Mouse (Mus musculus): ENCODE measurements around the gene Shisal1. TPM values are rescaled to one million over a fixed set of nuclear protein-coding genes. Genes with fewer than 3 reads are reported as not detected.
A peak's percentile ranks its signal among the peaks of the same experiment; 100 is the strongest.

Gene Shisal1
- polyA plus RNA-seq, 1 experiment from 2014 or later: 8.6 TPM

GRCm38 (mm10) chr15:84440820-84441219, 6.1 kb downstream of the Shisal1 start:
- WGBS: 28% methylated on average over 3 of the region's 3 CpGs
- H3K4me1 ChIP-seq (ENCODE audit: control insufficient read depth, insufficient read depth, low read depth, low read length): peaks cover 46% of the 10 kb centered on the region
- ATAC-seq: no peak
- H3K27ac ChIP-seq (ENCODE audit: low read depth, low read length): no peak overlapping the region; the same call in 1 of the 2 replicates
- H3K9ac ChIP-seq (ENCODE audit: low read depth, low read length): no peak overlapping the region
- H3K27me3 ChIP-seq (replicated peaks; ENCODE audit: control insufficient read depth, insufficient read depth, low read length): peaks cover 2% of the 10 kb centered on the region; the same call in 1 of the 2 replicates
- no peaks in the 10 kb centered on the region for H3K36me3 ChIP-seq (ENCODE audit: control insufficient read depth, insufficient read depth, low read length)
- H3K4me2 ChIP-seq (ENCODE audit: low read length): no peak overlapping the region
- no peak overlapping the region for H3K4me3 ChIP-seq (ENCODE audit: low read length)
- no peaks in the 10 kb centered on the region for H3K9me3 ChIP-seq (ENCODE audit: control insufficient read depth, low read length)

GRCm38 (mm10) chr15:84433586-84434185, 13.2 kb downstream of the Shisal1 start:
- Histone ChIP-seq H3K36me3 (ENCODE audit: control insufficient read depth, insufficient read depth, low read length) (no peaks in the 10 kb centered on the region), H3K4me1 (ENCODE audit: control insufficient read depth, insufficient read depth, low read depth, low read length) (peaks cover 8% of the 10 kb centered on the region; the same call in 1 of the 2 replicates), H3K4me2 (ENCODE audit: low read length) (no peak overlapping the region), H3K9me3 (ENCODE audit: control insufficient read depth, low read length) (no peaks in the 10 kb centered on the region), H3K27ac (ENCODE audit: low read depth, low read length) (no peak overlapping the region), H3K27me3 (replicated peaks; ENCODE audit: control insufficient read depth, insufficient read depth, low read length) (no peaks in the 10 kb centered on the region), H3K4me3 (ENCODE audit: low read length) (no peak overlapping the region), H3K9ac (ENCODE audit: low read depth, low read length) (no peak overlapping the region)
- 37% methylated on average over 10 of the region's 10 CpGs for WGBS
- peak; percentile 80 for ATAC-seq

- no peaks in the 10 kb centered on the region for H3K27me3 ChIP-seq (replicated peaks; ENCODE audit: control insufficient read depth, insufficient read depth, low read length)
- peaks cover 8% of the 10 kb centered on the region; the same call in 1 of the 2 replicates for H3K4me1 ChIP-seq (ENCODE audit: control insufficient read depth, insufficient read depth, low read depth, low read length)
- H3K9me3 ChIP-seq (ENCODE audit: control insufficient read depth, low read length): no peaks in the 10 kb centered on the region
- H3K4me3 ChIP-seq (ENCODE audit: low read length): no peak overlapping the region
- ATAC-seq: no peak
- no peaks in the 10 kb centered on the region for H3K36me3 ChIP-seq (ENCODE audit: control insufficient read depth, insufficient read depth, low read length)
- H3K9ac ChIP-seq (ENCODE audit: low read depth, low read length): no peak overlapping the region; the same call in 1 of the 2 replicates
- WGBS: 77% methylated on average over 5 of the region's 5 CpGs
- no peak overlapping the region for H3K27ac ChIP-seq (ENCODE audit: low read depth, low read length)
- no peak overlapping the region for H3K4me2 ChIP-seq (ENCODE audit: low read length)
Measured at GRCm38 (mm10) chr15:84430482-84430881, 16.4 kb downstream of the Shisal1 start.

- Histone ChIP-seq H3K9ac (ENCODE audit: low read depth, low read length) (no peak overlapping the region), H3K4me2 (ENCODE audit: low read length) (no peak overlapping the region), H3K9me3 (ENCODE audit: control insufficient read depth, low read length) (no peaks in the 10 kb centered on the region), H3K4me1 (ENCODE audit: control insufficient read depth, insufficient read depth, low read depth, low read length) (no peaks in the 10 kb centered on the region; the same call in 1 of the 2 replicates), H3K4me3 (ENCODE audit: low read length) (no peak overlapping the region), H3K27ac (ENCODE audit: low read depth, low read length) (no peak overlapping the region), H3K27me3 (replicated peaks; ENCODE audit: control insufficient read depth, insufficient read depth, low read length) (no peaks in the 10 kb centered on the region), H3K36me3 (ENCODE audit: control insufficient read depth, insufficient read depth, low read length) (no peaks in the 10 kb centered on the region)
- no peak for ATAC-seq
- 94% methylated on average over 6 of the region's 6 CpGs for WGBS
Measured at GRCm38 (mm10) chr15:84427624-84428023, 19.3 kb downstream of the Shisal1 start.

DNA sequence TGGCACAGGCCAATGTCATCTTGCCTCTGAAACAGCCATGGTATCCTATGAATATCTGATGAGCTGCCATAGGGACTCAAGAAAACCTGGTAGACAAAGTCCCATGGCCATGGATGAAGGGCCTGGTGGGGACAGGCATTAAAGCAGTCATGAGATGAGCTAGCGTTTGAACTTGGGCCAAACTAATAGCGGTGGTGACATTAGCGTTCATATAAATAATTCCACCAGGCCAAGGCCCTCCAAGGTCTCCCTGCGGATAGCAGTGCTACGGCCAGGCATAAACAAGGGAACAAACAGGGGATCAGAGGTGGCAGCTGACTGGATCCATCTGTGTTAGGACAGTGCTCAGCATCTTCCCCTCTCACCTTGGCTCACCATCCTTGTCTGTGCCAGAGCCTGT, 21.2 kb downstream of the Shisal1 start:
- Histone ChIP-seq H3K36me3 (ENCODE audit: control insufficient read depth, insufficient read depth, low read length) (no peaks in the 10 kb centered on the region), H3K27ac (ENCODE audit: low read depth, low read length) (no peak overlapping the region), H3K27me3 (replicated peaks; ENCODE audit: control insufficient read depth, insufficient read depth, low read length) (no peaks in the 10 kb centered on the region), H3K9me3 (ENCODE audit: control insufficient read depth, low read length) (no peaks in the 10 kb centered on the region), H3K4me2 (ENCODE audit: low read length) (no peak overlapping the region), H3K4me3 (ENCODE audit: low read length) (no peak overlapping the region), H3K4me1 (ENCODE audit: control insufficient read depth, insufficient read depth, low read depth, low read length) (no peaks in the 10 kb centered on the region; the same call in 1 of the 2 replicates), H3K9ac (ENCODE audit: low read depth, low read length) (no peak overlapping the region)
- WGBS: 87% methylated on average over 5 of the region's 5 CpGs
- no peak for ATAC-seq

GRCm38 (mm10) chr15:84423781-84424180, 23.1 kb downstream of the Shisal1 start:
- no peak for ATAC-seq
- Histone ChIP-seq H3K27me3 (replicated peaks; ENCODE audit: control insufficient read depth, insufficient read depth, low read length) (0 out of 2 replicates have a peak, but pooled peaks cover 2% of the 10 kb centered on the region), H3K4me2 (ENCODE audit: low read length) (no peak overlapping the region), H3K4me1 (ENCODE audit: control insufficient read depth, insufficient read depth, low read depth, low read length) (peaks cover 5% of the 10 kb centered on the region), H3K9me3 (ENCODE audit: control insufficient read depth, low read length) (no peaks in the 10 kb centered on the region), H3K36me3 (ENCODE audit: control insufficient read depth, insufficient read depth, low read length) (no peaks in the 10 kb centered on the region), H3K4me3 (ENCODE audit: low read length) (no peak overlapping the region), H3K27ac (ENCODE audit: low read depth, low read length) (no peak overlapping the region), H3K9ac (ENCODE audit: low read depth, low read length) (no peak overlapping the region)
- 92% methylated on average over 5 of the region's 5 CpGs for WGBS

GRCm38 (mm10) chr15:84418266-84418610, 28.7 kb downstream of the Shisal1 start:
- H3K4me3 ChIP-seq (ENCODE audit: low read length): no peak overlapping the region
- peak; percentile 66; the same call in 1 of the 2 replicates for ATAC-seq
- 41% methylated on average over 3 of the region's 4 CpGs for WGBS
- H3K9ac ChIP-seq (ENCODE audit: low read depth, low read length): no peak overlapping the region
- 0 out of 2 replicates have a peak, but pooled peaks cover 2% of the 10 kb centered on the region for H3K27me3 ChIP-seq (replicated peaks; ENCODE audit: control insufficient read depth, insufficient read depth, low read length)
- H3K27ac ChIP-seq (ENCODE audit: low read depth, low read length): no peak overlapping the region; the same call in 1 of the 2 replicates
- no peaks in the 10 kb centered on the region for H3K9me3 ChIP-seq (ENCODE audit: control insufficient read depth, low read length)
- H3K4me2 ChIP-seq (ENCODE audit: low read length): no peak overlapping the region
- H3K4me1 ChIP-seq (ENCODE audit: control insufficient read depth, insufficient read depth, low read depth, low read length): peaks cover 26% of the 10 kb centered on the region
- H3K36me3 ChIP-seq (ENCODE audit: control insufficient read depth, insufficient read depth, low read length): no peaks in the 10 kb centered on the region

DNA sequence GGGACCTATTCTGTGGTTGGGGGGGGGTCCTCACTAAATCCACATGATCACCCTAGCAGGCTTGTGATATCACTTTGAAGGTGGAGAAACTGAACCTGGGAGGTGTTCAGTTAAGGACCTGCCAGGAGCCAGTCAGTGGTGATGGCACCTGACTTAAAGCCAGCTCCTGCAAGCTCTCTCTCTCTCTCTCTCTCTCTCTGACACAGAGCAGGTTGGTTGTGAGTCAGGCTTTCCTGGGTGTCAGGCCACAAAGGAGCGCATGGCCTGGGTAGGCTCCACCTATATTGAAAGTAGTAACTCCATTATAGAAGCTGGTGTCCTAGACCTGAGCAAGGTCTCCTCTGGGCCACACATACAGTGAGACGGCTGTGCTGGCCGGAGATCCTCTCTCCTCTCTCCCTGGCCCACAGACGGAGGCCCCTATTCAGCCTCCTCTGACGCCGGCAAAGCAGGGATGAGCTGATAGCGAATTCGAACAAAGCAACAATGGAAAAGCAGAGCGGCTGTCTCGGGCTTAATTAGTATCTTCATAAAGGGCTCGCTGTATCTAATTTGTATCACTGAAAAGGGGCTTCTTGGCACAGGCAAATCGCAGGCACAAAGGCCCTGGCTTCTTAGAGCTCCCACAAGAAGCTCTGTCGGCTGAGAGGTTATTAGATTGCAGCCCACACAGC, 29.2 kb downstream of the Shisal1 start:
- no peaks in the 10 kb centered on the region for H3K9me3 ChIP-seq (ENCODE audit: control insufficient read depth, low read length)
- ATAC-seq: peak; percentile 66
- H3K36me3 ChIP-seq (ENCODE audit: control insufficient read depth, insufficient read depth, low read length): no peaks in the 10 kb centered on the region
- no peak overlapping the region for H3K4me2 ChIP-seq (ENCODE audit: low read length)
- H3K4me3 ChIP-seq (ENCODE audit: low read length): no peak overlapping the region
- 0 out of 2 replicates have a peak, but pooled peaks cover 2% of the 10 kb centered on the region for H3K27me3 ChIP-seq (replicated peaks; ENCODE audit: control insufficient read depth, insufficient read depth, low read length)
- peak overlapping the region; percentile 67 for H3K27ac ChIP-seq (ENCODE audit: low read depth, low read length)
- peak overlapping the region; percentile 28; the same call in 1 of the 2 replicates for H3K9ac ChIP-seq (ENCODE audit: low read depth, low read length)
- 11% methylated on average over 13 of the region's 13 CpGs for WGBS
- peaks cover 29% of the 10 kb centered on the region for H3K4me1 ChIP-seq (ENCODE audit: control insufficient read depth, insufficient read depth, low read depth, low read length)

- Histone ChIP-seq H3K9me3 (ENCODE audit: control insufficient read depth, low read length) (no peaks in the 10 kb centered on the region), H3K9ac (ENCODE audit: low read depth, low read length) (0 out of 2 replicates have a peak overlapping the region, but pooled peaks have one; percentile 20), H3K27ac (ENCODE audit: low read depth, low read length) (peak overlapping the region; percentile 67), H3K36me3 (ENCODE audit: control insufficient read depth, insufficient read depth, low read length) (no peaks in the 10 kb centered on the region), H3K4me3 (ENCODE audit: low read length) (no peak overlapping the region), H3K4me1 (ENCODE audit: control insufficient read depth, insufficient read depth, low read depth, low read length) (peaks cover 35% of the 10 kb centered on the region), H3K27me3 (replicated peaks; ENCODE audit: control insufficient read depth, insufficient read depth, low read length) (0 out of 2 replicates have a peak, but pooled peaks cover 2% of the 10 kb centered on the region), H3K4me2 (ENCODE audit: low read length) (no peak overlapping the region)
- no peak for ATAC-seq
- WGBS: 27% methylated on average over 13 of the region's 14 CpGs
Measured at GRCm38 (mm10) chr15:84417017-84417416, 29.9 kb downstream of the Shisal1 start.

Measured in hindbrain, embryonic 16.5 days (tissue).